Mouse (Mus musculus) myocyte (in vitro differentiated cells): ENCODE measurements around the gene Sf1.
A peak's percentile ranks its signal among the peaks of the same experiment; 100 is the strongest.

Source experiments
- CEBPB ChIP-seq: IDR thresholded peaks from 2 replicates; pipeline ENCODE4 v1.6.1; 2011; ENCODE audit warnings: mild to moderate bottlenecking, moderate library complexity; ENCODE audit not compliant: poor library complexity, insufficient read depth, severe bottlenecking
- MAX ChIP-seq: IDR thresholded peaks from one replicate; pipeline ENCODE4 v1.6.1; 2011; ENCODE audit warnings: low read depth, mild to moderate bottlenecking, control low read depth
- MYOD1 ChIP-seq, 3 experiments: IDR thresholded peaks; one replicate each; pipeline ENCODE4 v1.6.1; 2011; ENCODE audit warnings: control low read depth in 2 of 3, low read depth in 2 of 3, mild to moderate bottlenecking in 2 of 3, moderate library complexity in 1 of 3; ENCODE audit not compliant: insufficient read length in 2 of 3, control insufficient read depth in 1 of 3
- MYOG ChIP-seq, 3 experiments: IDR thresholded peaks; one replicate each; pipeline ENCODE4 v1.6.1; 2011; ENCODE audit warnings: control low read depth in 2 of 3, low read depth in 2 of 3, mild to moderate bottlenecking in 2 of 3; ENCODE audit not compliant: insufficient read length in 2 of 3, control insufficient read depth in 1 of 3, insufficient read depth in 1 of 3
- POLR2A ChIP-seq: IDR thresholded peaks from one replicate; pipeline ENCODE4 v1.6.1; 2011; ENCODE audit warnings: low read depth, mild to moderate bottlenecking, control low read depth, moderate library complexity; ENCODE audit not compliant: insufficient read length
- REST ChIP-seq: IDR thresholded peaks from one replicate; pipeline ENCODE4 v1.6.1; 2011; ENCODE audit warnings: mild to moderate bottlenecking, control low read depth, moderate library complexity; ENCODE audit not compliant: insufficient read depth, insufficient read length
- SRF ChIP-seq: IDR thresholded peaks from one replicate; pipeline ENCODE4 v1.6.1; 2011; ENCODE audit warnings: low read depth; ENCODE audit not compliant: control insufficient read depth, insufficient read length
- USF1 ChIP-seq: IDR thresholded peaks from one replicate; pipeline ENCODE4 v1.6.1; 2011; ENCODE audit warnings: low read depth, mild to moderate bottlenecking, control low read depth, moderate library complexity

DNA sequence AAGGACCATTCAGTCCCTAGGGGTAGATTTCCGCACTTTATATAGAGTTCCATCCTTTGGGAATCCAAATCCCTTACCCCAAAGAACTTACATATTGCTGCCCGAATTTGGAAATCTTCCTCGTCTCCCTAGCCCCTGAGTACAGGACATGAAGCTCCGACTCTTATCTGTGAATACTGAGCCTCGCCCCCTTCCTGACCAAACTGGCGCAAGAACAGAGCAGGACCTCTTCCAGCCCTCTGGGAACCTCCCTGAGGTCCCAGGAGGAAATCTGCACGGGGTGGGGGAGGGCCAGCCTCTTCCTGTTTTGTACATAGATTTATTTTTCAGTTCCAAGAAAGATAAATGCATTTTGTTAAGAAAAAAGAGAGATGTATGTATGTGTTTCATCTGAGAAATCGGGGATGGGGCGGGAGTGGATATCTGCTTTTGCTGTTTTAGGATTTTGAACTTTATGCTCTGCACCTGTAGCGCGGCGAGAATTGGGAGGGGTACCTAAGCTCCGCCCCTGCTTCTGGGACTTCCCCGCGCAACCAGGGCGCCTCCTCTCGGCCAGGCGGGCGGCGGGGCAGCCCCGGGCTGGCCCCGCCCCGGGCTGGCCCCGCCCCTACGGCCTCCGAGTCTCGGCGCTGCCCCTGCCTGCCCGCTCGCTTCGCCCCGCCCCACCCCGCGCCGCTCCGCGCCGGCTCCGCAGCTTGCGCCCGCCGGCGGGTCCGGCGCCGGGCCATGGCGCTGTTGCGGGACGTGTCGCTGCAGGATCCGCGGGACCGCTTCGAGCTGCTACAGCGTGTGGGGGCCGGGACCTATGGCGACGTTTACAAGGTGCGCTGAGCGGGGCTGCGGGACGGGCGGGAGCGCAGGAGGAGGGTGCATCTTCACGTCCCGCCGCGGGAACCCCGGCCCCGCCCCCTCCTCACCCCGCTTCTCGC, 22.7 kb upstream of the Sf1 start, which contains the start of gene Map4k2:
- no peak for TF ChIP-seq CEBPB
- TF ChIP-seq POLR2A, result peak; percentile 56
- TF ChIP-seq MYOD1 (IDR thresholded peaks at IDR 0.05; ENCODE audit: control insufficient read depth in 1 of 3, insufficient read length in 2 of 3, low read depth in 2 of 3), result peak in 1 of 3 experiments; percentile 3
- no peak for TF ChIP-seq REST
- no peak for TF ChIP-seq USF1
- no peak for TF ChIP-seq MYOG (IDR thresholded peaks at IDR 0.05; ENCODE audit: control insufficient read depth in 1 of 3, insufficient read depth in 1 of 3, insufficient read length in 2 of 3, low read depth in 2 of 3)
- TF ChIP-seq MAX, result no peak
- no peak for TF ChIP-seq SRF
